Mouse (Mus musculus): Measurements from ENCODE around the gene Btla.

Btla gene

GRCm38 (mm10) chr16:45256895-45257294 is 32.8 kb downstream of the Btla start:
- in situ Hi-C loops (cut with MboI, MseI), result no loop called here

- in situ Hi-C loops (cut with MboI, MseI), result no loop called here
Measured at GRCm38 (mm10) chr16:45257567-45257966, 33.5 kb downstream of the Btla start.

- in situ Hi-C loops (cut with MboI, MseI), result no loop called here
Measured at GRCm38 (mm10) chr16:45259663-45260062, 35.5 kb downstream of the Btla start.

- in situ Hi-C loops (cut with MboI, MseI), result no loop called here
Measured at GRCm38 (mm10) chr16:45261321-45261720, 37.2 kb downstream of the Btla start.

GRCm38 (mm10) chr16:45262051-45262450 is 37.9 kb downstream of the Btla start:
- in situ Hi-C loops (cut with MboI, MseI), result no loop called here

GRCm38 (mm10) chr16:45269886-45270285 is 45.8 kb downstream of the Btla start:
- in situ Hi-C loops (cut with MboI, MseI), result no loop called here

- in situ Hi-C loops (cut with MboI, MseI), result no loop called here
Measured at GRCm38 (mm10) chr16:45283093-45283492, 59.0 kb downstream of the Btla start.

GRCm38 (mm10) chr16:45297806-45298205 is 73.7 kb downstream of the Btla start:
- in situ Hi-C loops (cut with MboI, MseI), result no loop called here
